Mouse (Mus musculus) hindbrain, embryonic 16.5 days (tissue): ENCODE data around the gene Papss1. TPM values are rescaled to one million over a fixed set of nuclear protein-coding genes. Genes with fewer than 3 reads are reported as not detected.

Experiments used
- ATAC-seq: fragments of 200-750 bp; cut with Nextera tagmentation; 2 replicates; pipeline ENCODE4 v1.8.0; 2017; ENCODE audit warnings: moderate TSS enrichment, moderate library complexity
- H3K27ac ChIP-seq: fragments of 300-500 bp; sonication (generic); 2 replicates; pipeline ENCODE4 v1.5.1; 2014; ENCODE audit warnings: low read depth, mild to moderate bottlenecking, control low read depth, low read length, moderate library complexity
- H3K27me3 ChIP-seq: fragments of 300-500 bp; sonication (generic); replicated peaks from 2 replicates; pipeline ENCODE4 v1.6.1; 2014; ENCODE audit warnings: low read length; ENCODE audit not compliant: control insufficient read depth, insufficient read depth
- H3K36me3 ChIP-seq: fragments of 300-500 bp; sonication (generic); 2 replicates; pipeline ENCODE4 v1.6.1; 2014; ENCODE audit warnings: mild to moderate bottlenecking, low read length, moderate library complexity, mixed read lengths; ENCODE audit not compliant: control insufficient read depth, insufficient read depth
- H3K4me1 ChIP-seq: fragments of 300-500 bp; sonication (generic); 2 replicates; pipeline ENCODE4 v1.6.1; 2014; ENCODE audit warnings: low read depth, low read length; ENCODE audit not compliant: control insufficient read depth, insufficient read depth
- H3K4me2 ChIP-seq: fragments of 300-500 bp; sonication (generic); 2 replicates; pipeline ENCODE4 v1.6.1; 2014; ENCODE audit warnings: mild to moderate bottlenecking, low read length, control low read depth, moderate library complexity
- H3K4me3 ChIP-seq: fragments of 300-500 bp; sonication (generic); 2 replicates; pipeline ENCODE4 v1.5.1; 2014; ENCODE audit warnings: mild to moderate bottlenecking, low read length, control low read depth, moderate library complexity
- H3K9ac ChIP-seq: fragments of 300-500 bp; sonication (generic); 2 replicates; pipeline ENCODE4 v1.6.1; 2014; ENCODE audit warnings: low read depth, mild to moderate bottlenecking, control low read depth, low read length, moderate library complexity
- H3K9me3 ChIP-seq: fragments of 300-500 bp; sonication (generic); 2 replicates; pipeline ENCODE4 v1.6.1; 2014; ENCODE audit warnings: mild to moderate bottlenecking, low read length, moderate library complexity; ENCODE audit not compliant: control insufficient read depth
- WGBS: fragments of 180-500 bp; shearing (Covaris S2); extraction: QIAGEN DNeasy Blood & Tissue Kit; methylation state at CpG from one replicate; pipeline ENCODE4 v1.1.7; 2014; 5-methylcytosine and 5-hydroxymethylcytosine counted together
- polyA plus RNA-seq: library from polyadenylated mRNA; unstranded; fragments of >200 nt; fragmentation: Nextera tagmentation; extraction: Ambion mirVana; gene quantifications from 2 replicates; pipeline ENCODE4 v1.2.1, GENCODE M21; 2015

Papss1 gene
- polyA plus RNA-seq, 1 experiment from 2014 or later = 136 TPM

- Histone ChIP-seq H3K36me3 (no peaks in the 10 kb centered on the region), H3K9me3 (no peaks in the 10 kb centered on the region), H3K27ac (no peak overlapping the region), H3K9ac (no peak overlapping the region), H3K4me1 (no peaks in the 10 kb centered on the region), H3K4me2 (no peak overlapping the region), H3K4me3 (no peak overlapping the region), H3K27me3 (no peaks in the 10 kb centered on the region)
- ATAC-seq = no peak
- WGBS = 70% methylated on average over 5 of the region's 5 CpGs
Observed at GRCm38 (mm10) chr3:131662589-131663148, 98.1 kb downstream of the Papss1 start.

GRCm38 (mm10) chr3:131669910-131670309 is 105.3 kb downstream of the Papss1 start:
- H3K27me3 ChIP-seq = no peaks in the 10 kb centered on the region
- ATAC-seq = no peak
- no peaks in the 10 kb centered on the region for H3K9me3 ChIP-seq
- no peak overlapping the region for H3K4me2 ChIP-seq
- no peaks in the 10 kb centered on the region for H3K4me1 ChIP-seq
- no peak overlapping the region for H3K27ac ChIP-seq
- H3K4me3 ChIP-seq = no peak overlapping the region
- H3K9ac ChIP-seq = no peak overlapping the region
- WGBS = 79% methylated on average over 1 of the region's 1 CpGs
- no peaks in the 10 kb centered on the region for H3K36me3 ChIP-seq

GRCm38 (mm10) chr3:131686106-131686505 is 121.5 kb downstream of the Papss1 start:
- Histone ChIP-seq H3K9ac (no peak overlapping the region), H3K27ac (no peak overlapping the region), H3K9me3 (no peaks in the 10 kb centered on the region), H3K4me2 (no peak overlapping the region), H3K4me3 (no peak overlapping the region), H3K27me3 (no peaks in the 10 kb centered on the region), H3K4me1 (no peaks in the 10 kb centered on the region), H3K36me3 (no peaks in the 10 kb centered on the region)
- ATAC-seq = no peak
- WGBS = 86% methylated on average over 12 of the region's 12 CpGs

GRCm38 (mm10) chr3:131689949-131690348 is 125.4 kb downstream of the Papss1 start:
- no peak overlapping the region for H3K4me2 ChIP-seq
- WGBS = 88% methylated on average over 11 of the region's 11 CpGs

GRCm38 (mm10) chr3:131690543-131690942 is 126.0 kb downstream of the Papss1 start:
- Histone ChIP-seq H3K9me3 (no peaks in the 10 kb centered on the region), H3K4me3 (no peak overlapping the region), H3K36me3 (no peaks in the 10 kb centered on the region), H3K4me1 (no peaks in the 10 kb centered on the region), H3K9ac (no peak overlapping the region), H3K27me3 (no peaks in the 10 kb centered on the region), H3K27ac (no peak overlapping the region), H3K4me2 (no peak overlapping the region)
- peak; percentile 64; the same call in 1 of the 2 replicates for ATAC-seq
- WGBS = 90% methylated on average over 7 of the region's 7 CpGs

More at GRCm38 (mm10) chr3:131689949-131690348, 125.4 kb downstream of the Papss1 start:
- Histone ChIP-seq H3K36me3 (no peaks in the 10 kb centered on the region), H3K9me3 (no peaks in the 10 kb centered on the region), H3K9ac (no peak overlapping the region), H3K4me1 (no peaks in the 10 kb centered on the region), H3K4me3 (no peak overlapping the region), H3K27me3 (no peaks in the 10 kb centered on the region), H3K27ac (no peak overlapping the region)
- ATAC-seq = no peak

- WGBS = 90% methylated on average over 3 of the region's 3 CpGs
- H3K36me3 ChIP-seq = no peaks in the 10 kb centered on the region
- H3K4me3 ChIP-seq = no peak overlapping the region
- H3K27ac ChIP-seq = no peak overlapping the region
- no peak overlapping the region for H3K9ac ChIP-seq
- no peak for ATAC-seq
- no peaks in the 10 kb centered on the region for H3K27me3 ChIP-seq
- H3K4me1 ChIP-seq = no peaks in the 10 kb centered on the region
- no peaks in the 10 kb centered on the region for H3K9me3 ChIP-seq
- H3K4me2 ChIP-seq = no peak overlapping the region
Observed at GRCm38 (mm10) chr3:131691202-131691601, 126.6 kb downstream of the Papss1 start.

Other genes with a start within 250 kb of the Papss1 start
- 2.6 and 3.1 TPM in 2 replicates for gene Sgms2, start 73.4 kb upstream of the Papss1 start, polyA plus RNA-seq